ENCODE assay signal across 10 mouse cellular contexts in genomic region chr17:35359470-35359862, GRCm38 (mm10). TPM values are rescaled to one million over a fixed set of nuclear protein-coding genes. Genes with fewer than 3 reads are reported as not detected.
A peak's percentile ranks its signal among the peaks of the same experiment; 100 is the strongest.
DNase-seq lines count a peak whose midpoint lies in the region; ATAC-seq lines count a peak whose summit lies in the region.
"Had no signal": no experiment of that assay in that cellular context is flagged by ENCODE, and none has a peak within 500 bp of the region (broad histone marks: within the 10 kb centered on the region; RNA-seq: fewer than 3 reads in every experiment).

No protein-coding gene starts in this region.

- peak overlapping the region; percentile 58 for H3K4me3 ChIP-seq in heart, embryonic 10.5 days
- peak overlapping the region; percentile 36 for H3K4me3 ChIP-seq in forebrain, embryonic 16.5 days (replicated peaks; ENCODE audit: low read length)
- H3K4me3 ChIP-seq in liver, embryonic 15.5 days (replicated peaks), result peak overlapping the region; percentile 42

- ATAC-seq in forebrain, embryonic 16.5 days, result no peak
- no peak for ATAC-seq in liver, embryonic 15.5 days (ENCODE audit: insufficient read depth)

- H3K9ac ChIP-seq in forebrain, embryonic 16.5 days (replicated peaks; ENCODE audit: low read depth, low read length), result peak overlapping the region; percentile 45
- no peak overlapping the region for H3K9ac ChIP-seq in liver, embryonic 15.5 days

- WGBS in heart, embryonic 10.5 days, result 17% methylated on average over 21 of the region's 21 CpGs
- WGBS in forebrain, embryonic 16.5 days, result 17% methylated on average over 21 of the region's 21 CpGs
- WGBS in liver, embryonic 15.5 days (ENCODE audit: insufficient replicate concordance), result 21% methylated on average over 21 of the region's 21 CpGs

- H3K9me3 ChIP-seq in heart, embryonic 10.5 days, result peaks cover 7% of the 10 kb centered on the region
- peaks cover 3% of the 10 kb centered on the region; the same call in 1 of the 2 replicates for H3K9me3 ChIP-seq in forebrain, embryonic 16.5 days (ENCODE audit: control insufficient read depth, low read length)
- H3K9me3 ChIP-seq in liver, embryonic 15.5 days (replicated peaks), result peaks cover 5% of the 10 kb centered on the region; the same call in 1 of the 2 replicates

- peaks cover 4% of the 10 kb centered on the region; the same call in 1 of the 2 replicates for H3K36me3 ChIP-seq in heart, embryonic 10.5 days
- H3K36me3 ChIP-seq in forebrain, embryonic 16.5 days (ENCODE audit: control insufficient read depth, insufficient read depth), result no peaks in the 10 kb centered on the region
- no peaks in the 10 kb centered on the region for H3K36me3 ChIP-seq in liver, embryonic 15.5 days (replicated peaks)

- peaks cover 25% of the 10 kb centered on the region for H3K4me1 ChIP-seq in heart, embryonic 10.5 days
- H3K4me1 ChIP-seq in forebrain, embryonic 16.5 days (replicated peaks; ENCODE audit: control insufficient read depth, insufficient read depth, low read length), result peaks cover 7% of the 10 kb centered on the region
- H3K4me1 ChIP-seq in liver, embryonic 15.5 days (replicated peaks), result no peaks in the 10 kb centered on the region

- H3K4me2 ChIP-seq in forebrain, embryonic 16.5 days (ENCODE audit: low read length), result peak overlapping the region; percentile 70
- peak overlapping the region; percentile 61 for H3K4me2 ChIP-seq in liver, embryonic 15.5 days

- no peak for DNase-seq in heart, embryonic 10.5 days (ENCODE audit: low spot score)
- DNase-seq in heart, adult 11 months, result no peak
- peak; percentile 60 for DNase-seq in CD4-positive helper T cell, adult 2 months (ENCODE audit: low read depth, low spot score)
- no peak for DNase-seq in urinary bladder, postnatal 25 days (ENCODE audit: low spot score)
- no peak for DNase-seq in testis, postnatal 14 days (ENCODE audit: low spot score)
- no peak for DNase-seq in layer of hippocampus, postnatal 10 days (ENCODE audit: low spot score in 2 of 2)
- DNase-seq: B cell, adult 2 months had no signal

- peak overlapping the region; percentile 80 for H3K27ac ChIP-seq in heart, embryonic 10.5 days
- H3K27ac ChIP-seq in forebrain, embryonic 16.5 days (ENCODE audit: low read length), result no peak overlapping the region
- H3K27ac ChIP-seq in liver, embryonic 15.5 days (replicated peaks), result no peak overlapping the region
- H3K27ac ChIP-seq: macrophage had no signal

- H3K27me3 ChIP-seq in heart, embryonic 10.5 days (ENCODE audit: insufficient read depth, poor library complexity, severe bottlenecking), result peaks cover 15% of the 10 kb centered on the region; the same call in 1 of the 2 replicates
- peaks cover 6% of the 10 kb centered on the region; the same call in 1 of the 2 replicates for H3K27me3 ChIP-seq in forebrain, embryonic 16.5 days (replicated peaks; ENCODE audit: control insufficient read depth, insufficient read depth, low read length)
- peaks cover 22% of the 10 kb centered on the region for H3K27me3 ChIP-seq in liver, embryonic 15.5 days

RNA-seq across cellular contexts. Expression of gene H2-Q2, which starts 17.4 kb away (rescaled TPM):
- polyA plus RNA-seq in heart, embryonic 10.5 days (2016; fragmentation: Nextera tagmentation; extraction: Ambion mirVana), result 11.2 and 15.9 TPM in 2 replicates
- polyA plus RNA-seq in forebrain, embryonic 16.5 days (2015; fragmentation: Nextera tagmentation; extraction: Ambion mirVana), result 1.4 and 3.3 TPM in 2 replicates
- 0.94 and 1.4 TPM in 2 replicates for polyA plus RNA-seq in liver, embryonic 15.5 days (2015; fragmentation: Nextera tagmentation; extraction: Ambion mirVana)
- 1 to 10 TPM; 2.0 to 2.1 TPM for total RNA-seq in layer of hippocampus, postnatal 10 days (2021)
- polyA plus RNA-seq: macrophage had no signal

RNA-seq across cellular contexts. Expression of gene H2-Q4, which starts 20.0 kb away (rescaled TPM):
- polyA plus RNA-seq in heart, embryonic 10.5 days (2016; fragmentation: Nextera tagmentation; extraction: Ambion mirVana), result 1.8 and 2.1 TPM in 2 replicates
- 0.65 TPM in 2 replicates for polyA plus RNA-seq in forebrain, embryonic 16.5 days (2015; fragmentation: Nextera tagmentation; extraction: Ambion mirVana)
- polyA plus RNA-seq in liver, embryonic 15.5 days (2015; fragmentation: Nextera tagmentation; extraction: Ambion mirVana), result 2.2 and 2.7 TPM in 2 replicates
- 1 to 10 TPM; 1.2 to 1.8 TPM for total RNA-seq in layer of hippocampus, postnatal 10 days (2021)

RNA-seq across cellular contexts. Expression of gene H2-Q1, which starts 39.3 kb away (rescaled TPM):
- polyA plus RNA-seq in heart, embryonic 10.5 days (2016; fragmentation: Nextera tagmentation; extraction: Ambion mirVana), result 0.80 and 1.2 TPM in 2 replicates
- 0.43 and 0.47 TPM in 2 replicates for polyA plus RNA-seq in forebrain, embryonic 16.5 days (2015; fragmentation: Nextera tagmentation; extraction: Ambion mirVana)
- 0.58 and 0.70 TPM in 2 replicates for polyA plus RNA-seq in liver, embryonic 15.5 days (2015; fragmentation: Nextera tagmentation; extraction: Ambion mirVana)
- total RNA-seq in layer of hippocampus, postnatal 10 days (2021), result under 1 TPM in 1 of 2 experiments, not detected in 1; 0.74 TPM
- polyA plus RNA-seq: macrophage had no signal
